Mouse (Mus musculus): ENCODE measurements around the gene Ccdc9.

DNA sequence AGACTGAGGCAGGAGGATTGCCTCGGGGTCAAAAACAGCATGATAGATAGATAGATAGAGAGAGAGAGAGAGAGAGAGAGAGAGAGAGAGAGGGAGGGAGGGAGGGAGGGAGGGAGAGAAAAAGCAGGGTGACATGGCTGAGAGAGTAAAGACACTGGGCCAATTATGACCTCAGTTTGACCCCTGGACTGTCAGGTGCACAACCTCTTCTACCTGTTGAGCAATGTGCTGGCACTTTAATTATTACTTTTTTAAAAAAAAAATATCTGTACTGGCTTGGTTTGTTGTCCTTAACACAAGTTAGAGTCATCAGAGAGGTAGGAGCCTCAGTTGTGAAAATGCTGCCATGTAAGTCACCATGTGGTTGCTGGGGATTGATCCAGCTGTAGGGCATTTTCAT lies 1.2 kb upstream of the Ccdc9 start:
- TF ChIP-seq MXI1 (IDR thresholded peaks at IDR 0.05; ENCODE audit: low read depth, low read length) (no peak), NRF1 (IDR thresholded peaks at IDR 0.05; ENCODE audit: low read depth, low read length) (no peak), IRF4 (IDR thresholded peaks at IDR 0.05; ENCODE audit: low read depth, low read length) (no peak), ZKSCAN1 (IDR thresholded peaks at IDR 0.05; ENCODE audit: borderline replicate concordance, low read depth, low read length) (no peak), CTCF (conservative IDR thresholded peaks at IDR 0.05 in 1 of 2, IDR thresholded peaks at IDR 0.05 in 1 of 2; ENCODE audit: low read depth in 2 of 2, low read length in 2 of 2) (no peak)
